Mouse (Mus musculus) c-Kit-positive CD71-positive TER-119-negative erythroid progenitor cells, embryonic 14.5 days (primary cell): ENCODE measurements around the gene Cacna1b.

ENCODE experiments used
- DNase-seq: peaks from one replicate; pipeline ENCODE4 v3.0.0-alpha.2; 2013; ENCODE audit warnings: low read depth

Cacna1b gene

GRCm38 (mm10) chr2:24553962-24554361 is 209.0 kb downstream of the Cacna1b start:
- no peak for DNase-seq
